Mouse (Mus musculus) cortical plate, adult 2 months (tissue): ENCODE results near the gene Rps27rt. TPM values are rescaled to one million over a fixed set of nuclear protein-coding genes. Genes with fewer than 3 reads are reported as not detected.
"Not testable (repeated sequence)": the region's sequence is repeated elsewhere in the genome, so short reads cannot be mapped to it uniquely, and the experiment has no call there.

Source experiments
- H3K27ac ChIP-seq: fragments of 200-500 bp; 2 replicates; pipeline ENCODE4 v1.5.1; 2012; ENCODE audit warnings: low read length, control low read depth, inconsistent platforms; ENCODE audit not compliant: insufficient read depth
- H3K4me1 ChIP-seq: fragments of 200-500 bp; 2 replicates; pipeline ENCODE4 v1.6.1; 2011; ENCODE audit warnings: low read length; ENCODE audit not compliant: control insufficient read depth, insufficient read depth
- H3K4me3 ChIP-seq: fragments of 200-500 bp; 2 replicates; pipeline ENCODE4 v1.5.1; 2011; ENCODE audit warnings: mild to moderate bottlenecking, low read length, control low read depth; ENCODE audit not compliant: insufficient read depth
- CTCF ChIP-seq: fragments of 200-500 bp; IDR thresholded peaks from 2 replicates; pipeline ENCODE4 v1.5.1; 2011; ENCODE audit warnings: mild to moderate bottlenecking, control low read depth, low read length; ENCODE audit not compliant: insufficient read depth; ENCODE audit errors: extremely low read depth
- POLR2A ChIP-seq: fragments of 200-500 bp; IDR thresholded peaks from 2 replicates; pipeline ENCODE4 v1.6.1; 2011; ENCODE audit warnings: mild to moderate bottlenecking, low read length, control low read depth; ENCODE audit not compliant: insufficient read depth; ENCODE audit errors: extremely low read depth
- polyA plus RNA-seq: library from polyadenylated mRNA; depleted of rRNA; stranded (reverse); fragments of >200 nt; gene quantifications from 2 replicates; pipeline ENCODE4 v1.2.3, GENCODE M21; 2012

Gene Rps27rt
- polyA plus RNA-seq, 1 experiment, result 94.0 TPM

DNA sequence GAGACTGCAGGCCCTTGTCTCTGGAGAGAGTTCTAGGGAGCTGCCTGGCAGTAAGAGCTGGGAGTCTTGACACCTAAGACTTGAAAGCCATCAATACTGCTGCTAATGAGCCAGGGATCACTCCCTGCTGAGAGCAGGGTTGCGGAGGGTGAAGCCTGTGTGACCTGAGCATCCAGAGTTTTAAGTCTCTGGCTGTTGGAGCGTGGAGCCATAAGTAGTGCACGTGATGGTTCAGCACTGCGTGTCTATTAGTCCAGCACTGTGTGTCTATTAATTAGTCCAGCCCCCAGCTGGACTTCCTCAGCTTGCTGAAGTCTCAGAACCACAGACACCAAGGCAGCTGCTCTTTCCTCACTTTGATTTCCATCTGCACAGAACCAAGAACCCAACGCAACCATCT lies 3.8 kb upstream of the Rps27rt start:
- TF ChIP-seq CTCF (no peak), POLR2A (no peak)
- Histone ChIP-seq H3K4me3 (no peak overlapping the region), H3K4me1 (peaks cover 10% of the 10 kb centered on the region), H3K27ac (no peak overlapping the region)

DNA sequence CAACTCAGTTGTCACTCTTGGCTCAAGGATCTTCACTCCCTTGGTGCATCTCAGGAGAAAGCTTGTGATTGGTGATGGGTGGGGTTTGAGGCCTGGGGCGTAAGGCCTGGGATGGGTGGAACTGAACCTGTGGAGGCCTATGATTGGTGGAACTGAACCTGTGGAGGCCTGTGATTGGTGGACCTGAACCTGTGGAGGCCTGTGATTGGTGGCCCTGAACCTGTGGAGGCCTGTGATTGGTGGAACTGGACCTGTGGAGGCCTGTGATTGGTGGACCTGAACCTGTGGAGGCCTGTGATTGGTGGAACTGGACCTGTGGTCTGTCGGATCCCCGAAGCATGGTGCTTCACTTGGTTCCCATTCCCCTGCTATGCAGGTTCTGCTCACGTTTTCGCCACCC lies 3.2 kb upstream of the Rps27rt start:
- Histone ChIP-seq H3K4me1 (peaks cover 10% of the 10 kb centered on the region), H3K4me3 (no peak overlapping the region), H3K27ac (no peak overlapping the region)
- TF ChIP-seq CTCF (no peak), POLR2A (no peak)

DNA sequence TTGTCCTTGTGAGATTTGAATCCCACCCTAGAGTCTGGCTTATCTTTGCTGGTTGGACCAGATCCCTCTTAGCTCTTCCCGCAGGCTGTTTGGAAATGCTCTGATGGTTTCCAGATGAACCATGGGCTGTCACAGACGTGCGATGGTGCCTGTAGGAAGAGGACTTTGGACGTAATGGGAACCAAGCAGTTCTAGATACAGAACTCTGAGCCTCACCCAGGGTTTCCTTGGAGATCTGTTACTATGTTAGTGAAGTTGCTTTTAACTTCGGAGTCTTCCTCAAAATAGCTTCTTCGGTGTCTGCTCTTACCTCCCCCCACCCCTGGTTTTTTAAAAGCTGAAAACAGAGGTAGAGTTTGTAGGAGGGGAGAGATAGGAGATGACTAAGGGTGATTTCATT lies 2.6 kb downstream of the Rps27rt start:
- Histone ChIP-seq H3K4me1 (peaks cover 4% of the 10 kb centered on the region; the same call in 1 of the 2 replicates), H3K4me3 (peak overlapping the region; percentile 82), H3K27ac (no peak overlapping the region)
- TF ChIP-seq CTCF, result no peak
- no peak for TF ChIP-seq POLR2A

DNA sequence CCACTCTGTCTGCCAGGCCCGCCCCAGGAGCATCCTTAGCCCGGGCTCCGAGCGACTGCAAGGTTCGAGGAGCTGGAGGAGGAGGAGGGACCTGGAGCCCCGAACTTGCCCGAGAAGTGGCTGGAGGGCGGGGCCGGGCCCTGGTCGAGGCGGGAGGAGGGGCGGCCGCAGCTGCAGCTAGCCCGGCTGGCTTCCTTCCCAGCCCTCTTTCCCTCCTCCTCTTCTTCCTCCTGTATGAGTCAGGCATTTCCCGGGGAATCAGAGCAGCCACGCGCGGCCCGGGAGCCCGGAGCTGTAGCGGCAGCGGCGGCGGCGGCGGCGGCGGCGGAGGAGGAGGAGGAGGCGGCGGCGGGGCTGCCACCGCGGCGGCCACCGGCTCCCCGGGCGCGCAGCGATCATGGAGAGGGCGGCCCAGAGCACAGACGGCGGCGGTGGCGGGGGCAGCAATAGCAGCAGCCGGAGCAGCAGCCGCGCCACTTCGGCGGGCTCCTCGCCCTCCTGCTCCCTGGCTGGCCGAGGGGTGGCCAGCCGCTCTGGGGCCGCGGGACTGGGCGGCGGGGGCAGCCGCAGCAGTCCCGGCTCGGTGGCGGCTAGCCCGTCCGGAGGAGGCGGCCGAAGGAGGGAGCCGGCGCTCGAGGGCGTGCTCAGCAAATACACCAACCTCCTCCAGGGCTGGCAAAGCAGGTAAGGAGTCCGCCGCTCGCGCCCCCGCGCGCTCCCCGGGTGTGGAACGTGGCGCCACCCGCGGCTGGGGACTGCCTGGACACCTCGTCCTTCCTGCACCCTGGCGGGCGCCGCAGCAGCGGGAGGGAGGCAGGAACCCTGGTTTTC lies 4.0 kb downstream of the Rps27rt start, which contains the start of gene Osbpl10:
Gene Osbpl10, plus strand, starts transcription at position 289 of the 831 bp plus-strand sequence.
- H3K27ac ChIP-seq, result peak within 1 kb of the TSS; percentile 94
- no peak for TF ChIP-seq CTCF
- 0 out of 2 replicates have a peak, but pooled peaks have one; percentile 41 for TF ChIP-seq POLR2A
- H3K4me1 ChIP-seq, result peaks cover 4% of the 10 kb centered on the region; the same call in 1 of the 2 replicates
- peak within 1 kb of the TSS; percentile 82 for H3K4me3 ChIP-seq

DNA sequence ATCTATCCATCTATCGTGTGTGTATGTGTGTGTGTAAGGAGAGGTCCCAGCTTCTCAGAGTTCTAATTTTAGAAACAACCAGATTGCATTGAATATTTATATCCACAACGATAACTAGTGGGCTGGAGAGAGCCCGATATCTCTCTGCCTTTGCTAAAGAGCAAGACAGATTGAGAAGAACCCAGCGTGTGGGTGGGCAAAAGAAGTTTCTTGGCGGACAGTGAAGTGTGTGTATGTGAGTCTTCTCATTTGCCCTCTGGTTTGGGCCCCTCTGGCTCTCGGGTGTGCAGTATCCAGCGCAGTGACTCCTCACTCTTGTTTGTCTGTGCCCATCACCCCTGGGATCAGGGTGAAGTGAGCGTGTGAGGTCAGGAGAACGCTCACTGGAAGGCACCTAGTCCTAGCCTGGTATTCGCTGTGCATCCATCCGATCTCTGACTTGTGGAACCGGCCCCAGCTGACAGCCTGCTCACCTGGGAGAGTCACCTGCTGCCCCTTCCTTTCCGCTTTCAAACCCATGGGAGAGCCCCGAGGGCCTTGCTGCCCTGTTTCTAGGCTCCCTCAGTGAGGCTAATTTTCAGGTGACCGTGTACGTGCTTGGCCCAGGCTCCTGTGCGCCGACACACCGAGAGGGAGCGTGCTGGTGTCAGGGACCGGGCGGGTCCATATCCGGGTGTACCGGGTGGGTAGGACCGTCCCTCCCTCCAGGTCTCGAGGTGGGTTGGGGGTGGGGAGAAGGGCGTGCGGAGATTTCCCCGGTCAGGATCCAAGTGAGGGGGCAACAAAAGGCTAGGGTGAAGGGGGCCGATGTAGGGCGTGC lies 4.9 kb downstream of the Rps27rt start:
- H3K4me1 ChIP-seq, result 0 out of 2 replicates have a peak, but pooled peaks cover 2% of the 10 kb centered on the region
- TF ChIP-seq CTCF (no peak), POLR2A (no peak)

DNA sequence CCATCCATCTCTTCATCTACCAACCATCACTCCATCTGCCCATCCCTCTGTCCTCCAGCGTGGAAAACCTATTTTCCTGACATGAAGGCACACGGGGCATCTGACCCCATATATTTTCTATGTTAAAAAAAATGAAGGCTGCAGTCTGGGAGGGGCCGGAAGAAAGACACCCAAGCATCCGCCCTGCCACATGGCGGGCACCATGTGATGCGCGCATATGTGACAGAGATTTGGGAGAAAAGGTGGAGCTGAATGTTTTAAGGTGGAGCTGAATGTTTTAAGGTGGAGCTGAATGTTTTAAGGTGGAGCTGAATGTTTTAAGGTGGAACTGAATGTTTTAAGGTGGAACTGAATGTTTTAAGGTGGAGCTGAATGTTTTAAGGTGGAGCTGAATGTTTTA lies 16.3 kb downstream of the Rps27rt start:
- H3K27ac ChIP-seq, H3K4me1 ChIP-seq, H3K4me3 ChIP-seq: not testable (repeated sequence)

More for the DNA sequence above, 4.9 kb downstream of the Rps27rt start:
- H3K27ac ChIP-seq, result peak overlapping the region; percentile 78
- H3K4me3 ChIP-seq, result peak overlapping the region; percentile 82

DNA sequence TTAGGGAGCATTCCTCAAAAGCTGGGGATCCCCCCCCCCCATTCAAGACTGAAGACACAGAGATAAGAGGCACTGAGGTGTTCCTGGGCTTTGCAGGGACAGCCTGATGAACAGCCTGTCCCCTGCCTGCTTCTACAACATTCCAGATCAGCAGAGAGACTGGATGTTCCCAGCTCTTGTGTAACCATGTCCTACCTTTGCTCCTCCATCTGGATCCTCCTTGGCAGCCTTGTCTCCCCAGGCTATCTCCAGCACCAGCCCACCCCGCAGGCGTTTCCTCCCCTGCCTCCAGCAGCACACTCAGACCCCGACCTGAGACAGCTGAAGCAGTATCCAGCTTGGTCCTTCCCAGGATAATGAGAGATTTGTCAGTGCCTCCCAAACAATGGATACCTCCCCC lies 18.4 kb downstream of the Rps27rt start:
- Histone ChIP-seq H3K4me3 (no peak overlapping the region), H3K4me1 (0 out of 2 replicates have a peak, but pooled peaks cover 2% of the 10 kb centered on the region), H3K27ac (no peak overlapping the region)
- no peak for TF ChIP-seq POLR2A
- TF ChIP-seq CTCF, result no peak

DNA sequence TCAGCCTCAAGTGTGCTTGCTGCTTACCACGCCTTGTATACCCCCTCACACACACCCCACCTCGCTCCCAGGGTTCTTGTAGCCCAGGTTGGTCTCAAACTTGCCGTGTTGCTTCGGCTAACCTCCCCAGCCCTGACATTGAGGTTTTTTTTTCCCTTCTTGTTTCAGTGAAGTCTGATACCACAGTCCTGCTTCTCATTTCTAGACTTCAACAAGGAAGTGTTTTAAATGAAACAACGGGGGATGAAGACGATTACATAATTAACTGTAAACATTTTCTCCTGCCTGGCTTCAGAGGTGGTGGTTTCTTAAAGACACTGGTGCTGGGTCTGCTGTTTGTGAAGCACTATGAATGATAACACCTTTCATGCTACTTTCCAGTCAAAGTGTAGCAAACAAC lies 21.7 kb downstream of the Rps27rt start:
- no peak overlapping the region for H3K27ac ChIP-seq
- no peak overlapping the region for H3K4me3 ChIP-seq
- H3K4me1 ChIP-seq, result 0 out of 2 replicates have a peak, but pooled peaks cover 2% of the 10 kb centered on the region
- TF ChIP-seq POLR2A, result no peak
- TF ChIP-seq CTCF, result no peak

DNA sequence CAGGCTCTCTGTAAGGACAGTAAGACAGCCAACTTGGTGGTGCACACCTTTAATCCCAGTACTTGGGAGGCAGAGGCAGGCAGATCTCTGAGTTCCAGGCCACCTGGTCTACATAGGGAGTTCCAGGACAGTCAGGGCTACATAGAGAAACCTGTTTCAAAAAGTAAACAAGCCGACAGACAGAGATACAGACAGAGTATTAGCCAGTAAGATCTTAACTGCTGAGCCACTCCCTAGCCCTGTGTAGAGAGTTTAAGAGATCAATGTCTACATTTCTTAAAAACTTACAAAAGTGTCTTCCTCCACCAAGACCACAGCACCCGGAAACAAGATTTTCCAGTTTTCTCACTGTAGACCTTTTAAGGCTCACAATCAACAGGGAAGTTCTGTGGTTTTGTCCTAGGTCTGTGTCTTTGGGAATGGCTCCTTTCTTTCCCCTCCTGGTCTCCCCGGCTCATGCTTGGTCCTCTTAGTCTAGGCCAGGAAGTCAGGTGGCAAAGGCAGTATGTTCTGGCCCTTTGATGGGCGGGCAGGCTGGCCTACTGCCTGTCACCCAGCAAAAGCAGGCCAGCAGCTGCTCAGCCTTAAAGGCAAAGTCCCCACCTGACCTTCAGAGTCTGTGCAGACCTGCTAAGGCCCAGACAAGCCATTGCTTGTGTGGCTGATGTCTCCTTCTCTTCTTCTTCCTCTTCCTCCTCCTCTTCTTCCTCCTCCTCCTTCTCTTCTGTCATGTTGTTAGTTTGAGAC lies 22.3 kb downstream of the Rps27rt start:
- H3K4me1 ChIP-seq, result 0 out of 2 replicates have a peak, but pooled peaks cover 2% of the 10 kb centered on the region
- H3K4me3 ChIP-seq, result no peak overlapping the region
- no peak for TF ChIP-seq CTCF
- TF ChIP-seq POLR2A, result no peak

More for the DNA sequence above, 22.3 kb downstream of the Rps27rt start:
- no peak overlapping the region for H3K27ac ChIP-seq
